In genomic region chr2:32484933-32485332, GRCm38 (mm10) we compare ENCODE assay signal across 18 mouse cellular contexts. TPM values are rescaled to one million over a fixed set of nuclear protein-coding genes. Genes with fewer than 3 reads are reported as not detected.
DNase-seq lines count a peak whose midpoint lies in the region; ATAC-seq lines count a peak whose summit lies in the region.
"Had no signal": no experiment of that assay in that cellular context is flagged by ENCODE, and none has a peak within 500 bp of the region (broad histone marks: within the 10 kb centered on the region; RNA-seq: fewer than 3 reads in every experiment).

No protein-coding gene starts in this region.

- no peak overlapping the region for H3K9ac ChIP-seq in hindbrain, embryonic 12.5 days
- H3K9ac ChIP-seq: forebrain, embryonic 15.5 days; hindbrain, embryonic 15.5 days; liver, embryonic 13.5 days; lung, embryonic 15.5 days; midbrain, embryonic 13.5 days had no signal

- H3K36me3 ChIP-seq in embryonic facial prominence, embryonic 10.5 days (replicated peaks): no peaks in the 10 kb centered on the region
- no peaks in the 10 kb centered on the region for H3K36me3 ChIP-seq in hindbrain, embryonic 12.5 days
- H3K36me3 ChIP-seq: forebrain, embryonic 15.5 days; hindbrain, embryonic 15.5 days; liver, embryonic 13.5 days; lung, embryonic 15.5 days; midbrain, embryonic 13.5 days had no signal

- peak overlapping the region; percentile 59 for H3K27ac ChIP-seq in embryonic facial prominence, embryonic 10.5 days (replicated peaks)
- H3K27ac ChIP-seq in hindbrain, embryonic 12.5 days: no peak overlapping the region
- H3K27ac ChIP-seq: forebrain, embryonic 15.5 days; hindbrain, embryonic 15.5 days; liver, embryonic 13.5 days; lung, embryonic 15.5 days; midbrain, embryonic 13.5 days had no signal

- no peak overlapping the region for H3K4me2 ChIP-seq in hindbrain, embryonic 12.5 days (replicated peaks)
- H3K4me2 ChIP-seq: forebrain, embryonic 15.5 days; hindbrain, embryonic 15.5 days; liver, embryonic 13.5 days; lung, embryonic 15.5 days; midbrain, embryonic 13.5 days had no signal

- DNase-seq in ZHBTc4 (ENCODE audit: low read depth, low spot score): peak; percentile 77
- no peak for DNase-seq in embryonic facial prominence, embryonic 10.5 days (ENCODE audit: low spot score)
- peak; percentile 85 to 89 for DNase-seq in kidney, adult 8-10 months
- peak; percentile 82 to 92 for DNase-seq in kidney, postnatal 36 days
- DNase-seq in urinary bladder, postnatal 10 days (ENCODE audit: low spot score): no peak
- DNase-seq in cerebellum, postnatal 4 days (ENCODE audit: low spot score in 2 of 2): no peak
- DNase-seq: cerebellum, adult 9-10 months; layer of hippocampus, postnatal 36 days; liver, embryonic 13.5 days; retina, postnatal 1 day; thymus, adult 2 months had no signal

- ATAC-seq in hindbrain, embryonic 12.5 days (ENCODE audit: low FRiP score): no peak
- ATAC-seq: CD4-positive, CD25-positive, alpha-beta regulatory T cell, adult 4 months; forebrain, embryonic 15.5 days; midbrain, embryonic 13.5 days had no signal

- H3K9me3 ChIP-seq in embryonic facial prominence, embryonic 10.5 days: no peaks in the 10 kb centered on the region
- no peaks in the 10 kb centered on the region for H3K9me3 ChIP-seq in hindbrain, embryonic 12.5 days (replicated peaks)
- H3K9me3 ChIP-seq: forebrain, embryonic 15.5 days; G1E; hindbrain, embryonic 15.5 days; liver, embryonic 13.5 days; lung, embryonic 15.5 days had no signal

- H3K27me3 ChIP-seq in embryonic facial prominence, embryonic 10.5 days (replicated peaks; ENCODE audit: low read depth, poor library complexity, severe bottlenecking): no peaks in the 10 kb centered on the region
- H3K27me3 ChIP-seq in hindbrain, embryonic 12.5 days: no peaks in the 10 kb centered on the region
- H3K27me3 ChIP-seq: forebrain, embryonic 15.5 days; hindbrain, embryonic 15.5 days; liver, embryonic 13.5 days; lung, embryonic 15.5 days; midbrain, embryonic 13.5 days had no signal

- 80% methylated on average over 6 of the region's 6 CpGs for WGBS in embryonic facial prominence, embryonic 10.5 days
- 87% methylated on average over 6 of the region's 6 CpGs for WGBS in hindbrain, embryonic 12.5 days

- H3K4me1 ChIP-seq in embryonic facial prominence, embryonic 10.5 days: peaks cover 12% of the 10 kb centered on the region
- H3K4me1 ChIP-seq in hindbrain, embryonic 12.5 days: no peaks in the 10 kb centered on the region
- H3K4me1 ChIP-seq: forebrain, embryonic 15.5 days; hindbrain, embryonic 15.5 days; midbrain, embryonic 13.5 days had no signal

- no peak overlapping the region for H3K4me3 ChIP-seq in embryonic facial prominence, embryonic 10.5 days
- H3K4me3 ChIP-seq in hindbrain, embryonic 12.5 days: no peak overlapping the region
- H3K4me3 ChIP-seq: forebrain, embryonic 15.5 days; hindbrain, embryonic 15.5 days; liver, embryonic 13.5 days; lung, embryonic 15.5 days; midbrain, embryonic 13.5 days had no signal

RNA-seq across cellular contexts. Expression of gene Slc25a25, which starts 33.7 kb away (rescaled TPM):
- polyA plus RNA-seq in embryonic facial prominence, embryonic 10.5 days (2016; fragmentation: Nextera tagmentation; extraction: Ambion mirVana): 29.8 and 31.8 TPM in 2 replicates
- polyA plus RNA-seq in hindbrain, embryonic 12.5 days (2016; fragmentation: Nextera tagmentation; extraction: Ambion mirVana): 40.2 and 41.6 TPM in 2 replicates

RNA-seq across cellular contexts. Expression of gene Naif1, which starts 34.7 kb away (rescaled TPM):
- polyA plus RNA-seq in embryonic facial prominence, embryonic 10.5 days (2016; fragmentation: Nextera tagmentation; extraction: Ambion mirVana): 6.4 and 6.8 TPM in 2 replicates
- polyA plus RNA-seq in hindbrain, embryonic 12.5 days (2016; fragmentation: Nextera tagmentation; extraction: Ambion mirVana): 5.9 and 6.2 TPM in 2 replicates

RNA-seq across cellular contexts. Expression of gene Fam102a, which starts 50.2 kb away (rescaled TPM):
- 11.8 and 12.3 TPM in 2 replicates for polyA plus RNA-seq in embryonic facial prominence, embryonic 10.5 days (2016; fragmentation: Nextera tagmentation; extraction: Ambion mirVana)
- polyA plus RNA-seq in hindbrain, embryonic 12.5 days (2016; fragmentation: Nextera tagmentation; extraction: Ambion mirVana): 12.6 and 15.5 TPM in 2 replicates

Comparison
In these comparisons a context has a peak if more than half of its experiments do, and no peak if none do; other contexts are left out.
1. DNase-seq: peak in ZHBTc4 (single experiment), kidney, adult 8-10 months (2 of 2) and kidney, postnatal 36 days (2 of 2); none in embryonic facial prominence, embryonic 10.5 days (single experiment), urinary bladder, postnatal 10 days (single experiment) and cerebellum, postnatal 4 days (0 of 2).